Mouse (Mus musculus) urinary bladder, postnatal 0 days (tissue): ENCODE results near the gene Ptgfr. TPM values are rescaled to one million over a fixed set of nuclear protein-coding genes. Genes with fewer than 3 reads are reported as not detected.

Experiments
- polyA plus RNA-seq: library from polyadenylated mRNA; unstranded; fragments of >200 nt; fragmentation: Nextera tagmentation; extraction: Ambion mirVana; gene quantifications from 2 replicates; pipeline ENCODE4 v1.2.1, GENCODE M21; 2015

Ptgfr gene
- polyA plus RNA-seq = 0.46 and 0.74 TPM in 2 replicates

GRCm38 (mm10) chr3:151836871-151837680 is at the start of gene Ptgfr:
TSS of gene Ptgfr (minus strand) at chr3:151837630.

GRCm38 (mm10) chr3:151749737-151750136 is 87.7 kb downstream of the Ptgfr start, which contains the start of gene Ifi44:
TSS of gene Ifi44 (minus strand) at chr3:151749960.

Other genes starting within 250 kb of the Ptgfr start
- gene Ifi44, start 87.7 kb downstream of the Ptgfr start, polyA plus RNA-seq = 0.93 and 1.1 TPM in 2 replicates
- not detected in 2 replicates for gene Ifi44l, start 74.7 kb downstream of the Ptgfr start, polyA plus RNA-seq